Mouse (Mus musculus) B cell, adult (primary cell): ENCODE results near the gene Ntmt1. TPM values are rescaled to one million over a fixed set of nuclear protein-coding genes. Genes with fewer than 3 reads are reported as not detected.

Source experiments
- total RNA-seq: library from RNA; stranded (reverse); gene quantifications from 4 replicates; pipeline ENCODE4 v1.2.4, GENCODE M21; 2023; ENCODE audit not compliant: inconsistent age

The Ntmt1 gene
- 29.1 to 35.1 TPM (median 32.4 TPM) in 4 replicates for total RNA-seq

DNA sequence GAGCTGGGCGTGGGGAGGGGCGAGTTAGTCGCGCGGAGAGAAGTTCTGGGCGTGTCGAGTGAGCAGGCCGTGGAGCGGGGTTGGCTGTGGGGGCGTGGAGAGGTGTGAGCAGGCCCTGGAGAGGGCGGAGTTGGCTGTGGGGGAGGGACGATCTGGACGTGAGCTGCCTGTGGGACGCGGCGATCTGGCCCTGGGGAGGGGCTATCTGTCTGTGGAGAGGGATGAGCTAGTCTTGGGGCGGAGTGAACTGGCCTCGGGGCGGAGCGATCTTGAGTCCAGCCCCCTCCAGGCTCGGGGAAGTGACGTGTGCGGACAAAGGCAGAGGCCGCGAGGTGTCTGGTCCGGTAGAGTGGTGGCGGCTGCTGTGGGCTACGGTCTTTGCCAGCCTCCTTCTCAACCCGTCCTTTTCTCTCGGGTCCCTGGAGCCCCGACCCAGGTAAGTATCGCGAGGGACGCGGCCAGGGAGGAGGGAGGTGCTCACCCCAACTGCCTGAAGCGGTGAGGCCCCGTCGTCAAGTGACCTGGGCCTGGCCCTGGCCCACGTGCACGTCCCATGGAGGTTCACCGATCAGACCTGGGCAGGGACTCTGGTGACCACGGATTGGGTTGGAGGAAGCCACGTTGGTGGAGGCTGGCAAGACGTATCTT lies at the start of gene Ntmt1:
Gene Ntmt1, plus strand, starts transcription at position 179 of the 648 bp plus-strand sequence.

DNA sequence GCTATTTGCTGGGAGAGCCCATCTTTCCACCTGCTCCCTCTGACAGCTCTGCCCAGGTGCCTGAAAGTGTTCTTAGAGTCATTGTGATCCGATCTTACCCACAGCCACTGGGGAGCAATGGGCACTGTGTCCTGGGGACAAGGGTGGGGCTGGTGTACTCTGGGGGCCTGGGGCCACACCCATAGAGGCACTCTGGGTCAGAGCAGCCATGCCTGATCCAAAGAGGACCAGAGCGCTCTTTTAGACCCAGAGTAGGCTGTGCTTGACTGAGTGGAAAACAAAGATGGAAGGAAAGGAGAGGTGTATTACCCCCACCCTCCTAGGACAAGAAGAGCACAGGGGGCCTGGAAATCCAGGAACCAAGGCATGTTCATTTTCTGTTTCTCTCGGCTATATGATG lies 4.0 kb upstream of the Ntmt1 start, which contains the start of gene 1700001O22Rik:
Gene 1700001O22Rik, minus strand, starts transcription at position 58 of the 400 bp plus-strand sequence.

DNA sequence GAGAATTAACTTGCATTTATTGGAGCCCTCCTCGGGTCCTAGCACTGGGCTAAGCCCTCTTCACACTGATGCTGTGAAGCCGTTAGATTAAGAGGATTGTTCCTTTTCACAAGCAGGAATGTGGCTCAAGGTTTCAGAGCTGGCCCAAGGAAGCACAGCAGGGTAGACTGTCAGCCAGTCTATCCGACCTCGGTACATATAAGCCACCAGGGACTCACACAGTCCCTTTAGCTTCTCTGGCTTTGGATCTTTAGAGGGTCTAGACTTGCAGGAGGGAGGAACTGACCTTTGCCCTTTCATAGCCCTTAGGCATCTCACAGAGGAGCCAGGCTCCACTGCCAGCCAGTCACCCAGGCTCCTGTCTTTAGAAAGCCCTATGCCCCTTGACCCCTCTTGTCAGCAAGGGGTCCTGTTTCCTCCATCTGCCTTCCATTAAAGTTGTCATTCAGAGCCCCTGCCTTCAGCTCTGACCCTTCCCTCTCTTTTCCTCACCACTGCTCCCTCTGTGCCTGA lies 22.7 kb downstream of the Ntmt1 start, which contains the start of gene Asb6:
Gene Asb6, minus strand, starts transcription at position 51 of the 513 bp plus-strand sequence.

DNA sequence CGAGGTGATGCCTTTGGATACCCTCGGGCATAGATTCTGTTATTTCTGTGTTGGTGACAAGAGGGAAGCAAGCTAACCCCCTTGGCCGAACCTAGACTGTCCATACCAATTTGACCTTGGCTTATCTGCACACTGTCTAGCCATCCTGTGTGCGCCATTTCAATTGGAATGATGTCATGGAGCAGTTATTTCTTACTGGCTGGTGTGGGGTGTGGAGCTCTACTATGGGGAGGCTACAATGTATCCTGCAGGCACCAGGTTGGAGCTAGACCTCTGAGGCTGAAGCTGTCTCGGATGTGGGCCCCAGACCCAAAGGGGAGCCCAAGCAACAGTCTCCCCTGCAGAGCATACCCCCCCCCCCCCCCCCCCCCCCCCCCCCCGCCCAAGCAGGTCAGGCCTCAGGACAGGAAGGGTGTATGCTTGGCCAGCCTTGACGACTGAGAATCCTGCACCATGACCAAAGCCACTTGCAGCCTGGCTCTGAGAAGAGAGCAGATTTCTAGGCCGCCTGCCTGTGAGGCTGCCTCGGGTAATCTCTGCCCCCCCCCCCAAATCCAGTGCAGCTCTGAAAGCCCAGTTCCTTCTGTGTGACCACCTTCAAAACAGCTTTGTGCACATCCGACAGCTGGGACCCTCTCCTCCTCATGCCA lies 26.9 kb downstream of the Ntmt1 start, which contains the start of gene Prrx2:
Gene Prrx2, plus strand, starts transcription at position 600 of the 650 bp plus-strand sequence.

Other genes with a start within 250 kb of the Ntmt1 start
- 4.6 to 7.9 TPM (median 5.7 TPM) in 4 replicates for gene Cstad, start 212.8 kb upstream of the Ntmt1 start, total RNA-seq
- gene 1700001O22Rik, start 4.2 kb upstream of the Ntmt1 start, total RNA-seq = 0.77 to 0.96 TPM in 2 of 4 replicates, not detected in the others
- gene Asb6, start 22.5 kb downstream of the Ntmt1 start, total RNA-seq = 31.2 to 40.0 TPM (median 36.7 TPM) in 4 replicates
- gene Prrx2, start 27.1 kb downstream of the Ntmt1 start, total RNA-seq = 0.48 to 0.51 TPM in 2 of 4 replicates, not detected in the others
- gene Ptges, start 122.0 kb downstream of the Ntmt1 start, total RNA-seq = not detected in 4 replicates
- gene Tor1b, start 145.1 kb downstream of the Ntmt1 start, total RNA-seq = 44.0 to 57.3 TPM (median 56.3 TPM) in 4 replicates
- 37.9 to 42.4 TPM (median 41.0 TPM) in 4 replicates for gene Tor1a, start 160.1 kb downstream of the Ntmt1 start, total RNA-seq
- gene BC005624, start 174.4 kb downstream of the Ntmt1 start, total RNA-seq = 111 to 133 TPM (median 114 TPM) in 4 replicates
- gene Usp20, start 174.5 kb downstream of the Ntmt1 start, total RNA-seq = 13.9 to 22.1 TPM (median 19.5 TPM) in 4 replicates